Mouse (Mus musculus) forebrain, embryonic 12.5 days (tissue): ENCODE results near the gene Mob2. TPM values are rescaled to one million over a fixed set of nuclear protein-coding genes. Genes with fewer than 3 reads are reported as not detected.
A peak's percentile ranks its signal among the peaks of the same experiment; 100 is the strongest.

Experiments used
- ATAC-seq: fragments of 200-750 bp; cut with Nextera tagmentation; 2 replicates; pipeline ENCODE4 v1.8.0; 2017; ENCODE audit warnings: moderate TSS enrichment; ENCODE audit not compliant: low FRiP score
- H3K27ac ChIP-seq: fragments of 300-500 bp; sonication (generic); 2 replicates; pipeline ENCODE4 v1.5.1; 2016; ENCODE audit warnings: mild to moderate bottlenecking
- H3K27me3 ChIP-seq: fragments of 300-500 bp; sonication (generic); 2 replicates; pipeline ENCODE4 v1.6.1; 2016; ENCODE audit warnings: mild to moderate bottlenecking
- H3K36me3 ChIP-seq: fragments of 300-500 bp; sonication (generic); replicated peaks from 2 replicates; pipeline ENCODE4 v1.6.1; 2016; ENCODE audit warnings: mild to moderate bottlenecking
- H3K4me1 ChIP-seq: fragments of 300-500 bp; sonication (generic); 2 replicates; pipeline ENCODE4 v1.6.1; 2016
- H3K4me2 ChIP-seq: fragments of 300-500 bp; sonication (generic); 2 replicates; pipeline ENCODE4 v1.6.1; 2016; ENCODE audit warnings: mild to moderate bottlenecking, moderate library complexity
- H3K4me3 ChIP-seq: fragments of 300-500 bp; sonication (generic); replicated peaks from 2 replicates; pipeline ENCODE4 v1.5.1; 2016; ENCODE audit warnings: mild to moderate bottlenecking
- H3K9ac ChIP-seq: fragments of 300-500 bp; sonication (generic); 2 replicates; pipeline ENCODE4 v1.6.1; 2016; ENCODE audit warnings: mild to moderate bottlenecking
- H3K9me3 ChIP-seq: fragments of 300-500 bp; sonication (generic); 2 replicates; pipeline ENCODE4 v1.6.1; 2016
- WGBS: fragments of 180-500 bp; shearing (Covaris S2); methylation state at CpG from one replicate; pipeline ENCODE4 v1.1.7; 2016; 5-methylcytosine and 5-hydroxymethylcytosine counted together
- polyA plus RNA-seq: library from polyadenylated mRNA; unstranded; fragments of >200 nt; fragmentation: Nextera tagmentation; extraction: Ambion mirVana; gene quantifications from 2 replicates; pipeline ENCODE4 v1.2.1, GENCODE M21; 2016

Mob2 gene
- polyA plus RNA-seq, 1 experiment from 2014 or later = 46.9 TPM

GRCm38 (mm10) chr7:142087069-142087652, 26.3 kb upstream of the Mob2 start:
- peaks cover 35% of the 10 kb centered on the region for H3K27me3 ChIP-seq
- ATAC-seq = no peak
- peaks cover 59% of the 10 kb centered on the region for H3K4me1 ChIP-seq
- 87% methylated on average over 1 of the region's 1 CpGs for WGBS
- H3K9me3 ChIP-seq = no peaks in the 10 kb centered on the region
- H3K4me2 ChIP-seq = no peak overlapping the region
- peaks cover 62% of the 10 kb centered on the region for H3K36me3 ChIP-seq
- H3K4me3 ChIP-seq = no peak overlapping the region
- H3K9ac ChIP-seq = no peak overlapping the region
- H3K27ac ChIP-seq = no peak overlapping the region

GRCm38 (mm10) chr7:142086159-142086905, 25.5 kb upstream of the Mob2 start:
- peaks cover 67% of the 10 kb centered on the region for H3K36me3 ChIP-seq
- no peak for ATAC-seq
- H3K4me3 ChIP-seq = no peak overlapping the region
- no peak overlapping the region for H3K4me2 ChIP-seq
- no peak overlapping the region for H3K27ac ChIP-seq
- H3K9ac ChIP-seq = no peak overlapping the region
- no peaks in the 10 kb centered on the region for H3K9me3 ChIP-seq
- peaks cover 43% of the 10 kb centered on the region for H3K27me3 ChIP-seq
- H3K4me1 ChIP-seq = peaks cover 53% of the 10 kb centered on the region
- WGBS = 91% methylated on average over 4 of the region's 4 CpGs

GRCm38 (mm10) chr7:142084820-142085219, 24.0 kb upstream of the Mob2 start:
- Histone ChIP-seq H3K27me3 (peaks cover 52% of the 10 kb centered on the region), H3K4me1 (peaks cover 38% of the 10 kb centered on the region), H3K36me3 (peaks cover 79% of the 10 kb centered on the region), H3K4me3 (no peak overlapping the region), H3K4me2 (no peak overlapping the region), H3K9ac (no peak overlapping the region), H3K9me3 (no peaks in the 10 kb centered on the region), H3K27ac (no peak overlapping the region)
- no peak for ATAC-seq
- 61% methylated on average over 3 of the region's 3 CpGs for WGBS

GRCm38 (mm10) chr7:142084395-142084794, 23.5 kb upstream of the Mob2 start:
- H3K9me3 ChIP-seq = no peaks in the 10 kb centered on the region
- no peak overlapping the region for H3K4me2 ChIP-seq
- WGBS = 42% methylated on average over 5 of the region's 5 CpGs
- no peak overlapping the region for H3K27ac ChIP-seq
- H3K4me1 ChIP-seq = peaks cover 33% of the 10 kb centered on the region
- peaks cover 52% of the 10 kb centered on the region for H3K27me3 ChIP-seq
- peaks cover 83% of the 10 kb centered on the region for H3K36me3 ChIP-seq
- H3K9ac ChIP-seq = no peak overlapping the region
- no peak for ATAC-seq
- no peak overlapping the region for H3K4me3 ChIP-seq

- H3K36me3 ChIP-seq = peaks cover 87% of the 10 kb centered on the region
- no peaks in the 10 kb centered on the region for H3K9me3 ChIP-seq
- no peak for ATAC-seq
- no peak overlapping the region for H3K4me2 ChIP-seq
- H3K4me3 ChIP-seq = no peak overlapping the region
- H3K9ac ChIP-seq = no peak overlapping the region
- no peak overlapping the region for H3K27ac ChIP-seq
- H3K4me1 ChIP-seq = peaks cover 27% of the 10 kb centered on the region
- H3K27me3 ChIP-seq = peaks cover 52% of the 10 kb centered on the region
- 36% methylated on average over 12 of the region's 12 CpGs for WGBS
Measured at GRCm38 (mm10) chr7:142083588-142084317, 22.9 kb upstream of the Mob2 start.

- H3K36me3 ChIP-seq = peaks cover 80% of the 10 kb centered on the region
- peaks cover 17% of the 10 kb centered on the region for H3K4me1 ChIP-seq
- ATAC-seq = no peak
- H3K9me3 ChIP-seq = no peaks in the 10 kb centered on the region
- H3K4me2 ChIP-seq = peak overlapping the region; percentile 21
- H3K4me3 ChIP-seq = peak overlapping the region; percentile 16; the same call in 1 of the 2 replicates
- H3K27ac ChIP-seq = no peak overlapping the region
- WGBS = 33% methylated on average over 16 of the region's 16 CpGs
- no peak overlapping the region for H3K9ac ChIP-seq
- H3K27me3 ChIP-seq = peaks cover 52% of the 10 kb centered on the region
Measured at GRCm38 (mm10) chr7:142082607-142083006, 21.7 kb upstream of the Mob2 start.

- H3K4me2 ChIP-seq = peak overlapping the region; percentile 21
- H3K4me3 ChIP-seq = peak overlapping the region; percentile 16; the same call in 1 of the 2 replicates
- 14% methylated on average over 38 of the region's 38 CpGs for whole genome bisulfite sequencing
- H3K27me3 ChIP-seq = peaks cover 52% of the 10 kb centered on the region
- H3K9ac ChIP-seq = peak overlapping the region; percentile 38; the same call in 1 of the 2 replicates
- H3K4me1 ChIP-seq = peaks cover 17% of the 10 kb centered on the region
- no peak for ATAC-seq
- H3K27ac ChIP-seq = no peak overlapping the region
- no peaks in the 10 kb centered on the region for H3K9me3 ChIP-seq
- H3K36me3 ChIP-seq = peaks cover 75% of the 10 kb centered on the region
Measured at GRCm38 (mm10) chr7:142082179-142082578, 21.3 kb upstream of the Mob2 start.

- Histone ChIP-seq H3K36me3 (peaks cover 71% of the 10 kb centered on the region), H3K27ac (no peak overlapping the region), H3K4me1 (peaks cover 17% of the 10 kb centered on the region), H3K9me3 (no peaks in the 10 kb centered on the region), H3K9ac (peak overlapping the region; percentile 38; the same call in 1 of the 2 replicates), H3K27me3 (peaks cover 52% of the 10 kb centered on the region), H3K4me3 (peak overlapping the region; percentile 16; the same call in 1 of the 2 replicates), H3K4me2 (peak overlapping the region; percentile 21; the same call in 1 of the 2 replicates)
- ATAC-seq = no peak
- whole genome bisulfite sequencing = 32% methylated on average over 16 of the region's 17 CpGs
Measured at GRCm38 (mm10) chr7:142081736-142082135, 20.9 kb upstream of the Mob2 start.

- 48% methylated on average over 2 of the region's 2 CpGs for WGBS
- H3K9me3 ChIP-seq = no peaks in the 10 kb centered on the region
- no peak overlapping the region for H3K4me3 ChIP-seq
- H3K4me2 ChIP-seq = no peak overlapping the region
- H3K27ac ChIP-seq = no peak overlapping the region
- H3K4me1 ChIP-seq = peaks cover 17% of the 10 kb centered on the region
- no peak for ATAC-seq
- H3K9ac ChIP-seq = no peak overlapping the region
- peaks cover 62% of the 10 kb centered on the region for H3K36me3 ChIP-seq
- peaks cover 52% of the 10 kb centered on the region for H3K27me3 ChIP-seq
Measured at GRCm38 (mm10) chr7:142080876-142081275, 20.0 kb upstream of the Mob2 start.

- Histone ChIP-seq H3K36me3 (peaks cover 47% of the 10 kb centered on the region), H3K27ac (no peak overlapping the region), H3K4me1 (peaks cover 13% of the 10 kb centered on the region), H3K9ac (no peak overlapping the region), H3K27me3 (peaks cover 44% of the 10 kb centered on the region), H3K9me3 (0 out of 2 replicates have a peak, but pooled peaks cover 4% of the 10 kb centered on the region), H3K4me3 (no peak overlapping the region), H3K4me2 (no peak overlapping the region)
- ATAC-seq = no peak
- WGBS = 63% methylated on average over 5 of the region's 5 CpGs
Measured at GRCm38 (mm10) chr7:142079365-142079764, 18.5 kb upstream of the Mob2 start.

GRCm38 (mm10) chr7:142077138-142077537, 16.3 kb upstream of the Mob2 start:
- Histone ChIP-seq H3K4me3 (no peak overlapping the region), H3K9ac (no peak overlapping the region), H3K9me3 (0 out of 2 replicates have a peak, but pooled peaks cover 4% of the 10 kb centered on the region), H3K27me3 (peaks cover 22% of the 10 kb centered on the region), H3K27ac (no peak overlapping the region), H3K36me3 (peaks cover 25% of the 10 kb centered on the region), H3K4me2 (no peak overlapping the region), H3K4me1 (peaks cover 2% of the 10 kb centered on the region)
- no peak for ATAC-seq
- 77% methylated on average over 3 of the region's 3 CpGs for WGBS
